Mouse (Mus musculus) gastrocnemius, postnatal 4 days (tissue): ENCODE results near the gene Cop1. TPM values are rescaled to one million over a fixed set of nuclear protein-coding genes. Genes with fewer than 3 reads are reported as not detected.
A peak's percentile ranks its signal among the peaks of the same experiment; 100 is the strongest.

ENCODE experiments used
- DNase-seq, 2 experiments: peaks; one replicate each; pipeline ENCODE4 v3.0.0; 2021 to 2022; ENCODE audit warnings: low spot score in 2 of 2, mixed read lengths in 2 of 2
- long read RNA-seq, 2 experiments: library from polyadenylated mRNA; stranded (forward); transcript quantifications; one replicate each; pipeline ENCODE4 v2.0.0; 2021
- total RNA-seq, 2 experiments: library from RNA; stranded (reverse); gene quantifications; 2 replicates each; pipeline ENCODE4 v1.2.3; 2021

Cop1 gene
- total RNA-seq: 100 to 1,000 TPM; 107 to 128 TPM
- long read RNA-seq, experiment 1, full-length matches to known transcripts: 53 of 83 reads
- long read RNA-seq, experiment 1, partial matches to known transcripts: 0 of 83 reads
- long read RNA-seq, experiment 1, other reads (novel, unspliced or antisense): 30 of 83 reads
- long read RNA-seq, experiment 2, full-length matches to known transcripts: 67 of 124 reads
- long read RNA-seq, experiment 2, partial matches to known transcripts: 3 of 124 reads
- long read RNA-seq, experiment 2, other reads (novel, unspliced or antisense): 54 of 124 reads

- peak; percentile 92 for DNase-seq
These were observed at the start of gene Cop1 for GRCm38 (mm10) chr1:159231781-159232571. Gene Cop1, plus strand, starts transcription at chr1:159232320.

GRCm38 (mm10) chr1:159186741-159187140, 45.4 kb upstream of the Cop1 start:
- DNase-seq: no peak

GRCm38 (mm10) chr1:159198603-159199002, 33.5 kb upstream of the Cop1 start:
- no peak for DNase-seq

- DNase-seq: no peak
These were observed 32.5 kb upstream of the Cop1 start for GRCm38 (mm10) chr1:159199606-159200005.

- no peak for DNase-seq
These were observed 30.9 kb upstream of the Cop1 start for GRCm38 (mm10) chr1:159201220-159201619.

GRCm38 (mm10) chr1:159211711-159212110, 20.4 kb upstream of the Cop1 start:
- no peak for DNase-seq

- DNase-seq: no peak
These were observed 14.7 kb upstream of the Cop1 start for GRCm38 (mm10) chr1:159217437-159217836.

- no peak for DNase-seq
These were observed 10.1 kb upstream of the Cop1 start for GRCm38 (mm10) chr1:159222046-159222445.

- no peak for DNase-seq
These were observed 6.9 kb upstream of the Cop1 start for GRCm38 (mm10) chr1:159225064-159225824.

GRCm38 (mm10) chr1:159232572-159233261, 597 bp downstream of the Cop1 start:
- DNase-seq: peak in 1 of 2 experiments; percentile 38

- no peak for DNase-seq
These were observed 1.3 kb downstream of the Cop1 start for GRCm38 (mm10) chr1:159233426-159233825.

- DNase-seq: no peak
These were observed 2.4 kb downstream of the Cop1 start for GRCm38 (mm10) chr1:159234496-159234895.

- no peak for DNase-seq
These were observed 3.6 kb downstream of the Cop1 start for GRCm38 (mm10) chr1:159235674-159236073.

GRCm38 (mm10) chr1:159238147-159238546, 6.0 kb downstream of the Cop1 start:
- DNase-seq: no peak

GRCm38 (mm10) chr1:159250320-159250719, 18.2 kb downstream of the Cop1 start:
- DNase-seq: no peak

- DNase-seq: no peak
These were observed 21.0 kb downstream of the Cop1 start for GRCm38 (mm10) chr1:159253078-159253477.

- DNase-seq: no peak
These were observed 23.0 kb downstream of the Cop1 start for GRCm38 (mm10) chr1:159254906-159255685.

GRCm38 (mm10) chr1:159256543-159256942, 24.4 kb downstream of the Cop1 start:
- no peak for DNase-seq

GRCm38 (mm10) chr1:159263820-159264219, 31.7 kb downstream of the Cop1 start:
- no peak for DNase-seq

- DNase-seq: no peak
These were observed 48.0 kb downstream of the Cop1 start for GRCm38 (mm10) chr1:159280072-159280471.
